Mouse (Mus musculus): ENCODE data around the gene Gcm2. TPM values are rescaled to one million over a fixed set of nuclear protein-coding genes. Genes with fewer than 3 reads are reported as not detected.

Gene Gcm2
- polyA plus RNA-seq, 1 experiment: not detected

DNA sequence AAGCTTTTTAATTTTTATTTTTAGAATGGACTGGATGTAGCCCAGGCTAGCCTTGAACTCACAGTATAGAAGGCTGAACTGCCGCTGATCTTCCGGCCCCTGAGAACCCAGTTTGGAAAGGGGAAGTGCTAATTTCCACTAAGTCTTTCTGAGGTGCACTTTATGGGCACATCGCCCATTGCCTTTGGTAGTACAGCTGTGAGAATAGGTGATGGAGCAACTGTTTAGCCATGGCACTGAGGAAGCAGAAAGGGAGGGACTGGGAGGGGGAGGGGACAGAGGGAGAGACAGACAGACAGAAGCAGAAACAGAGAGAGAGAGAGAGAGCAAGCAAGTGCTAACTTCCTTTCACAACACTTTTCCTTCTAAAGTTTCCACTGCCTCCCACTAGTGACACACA lies 26.3 kb downstream of the Gcm2 start:
- Histone ChIP-seq H3K4me1 (peaks cover 6% of the 10 kb centered on the region), H3K4me3 (replicated peaks) (no peak overlapping the region), H3K9me3 (no peaks in the 10 kb centered on the region), H3K27me3 (replicated peaks) (peaks cover 38% of the 10 kb centered on the region), H3K36me3 (replicated peaks; ENCODE audit: low read length) (no peaks in the 10 kb centered on the region)
- TF ChIP-seq FLI1 (IDR thresholded peaks at IDR 0.05; ENCODE audit: low read length) (no peak), GATA1 (IDR thresholded peaks at IDR 0.05; ENCODE audit: borderline replicate concordance, low read length) (no peak)

DNA sequence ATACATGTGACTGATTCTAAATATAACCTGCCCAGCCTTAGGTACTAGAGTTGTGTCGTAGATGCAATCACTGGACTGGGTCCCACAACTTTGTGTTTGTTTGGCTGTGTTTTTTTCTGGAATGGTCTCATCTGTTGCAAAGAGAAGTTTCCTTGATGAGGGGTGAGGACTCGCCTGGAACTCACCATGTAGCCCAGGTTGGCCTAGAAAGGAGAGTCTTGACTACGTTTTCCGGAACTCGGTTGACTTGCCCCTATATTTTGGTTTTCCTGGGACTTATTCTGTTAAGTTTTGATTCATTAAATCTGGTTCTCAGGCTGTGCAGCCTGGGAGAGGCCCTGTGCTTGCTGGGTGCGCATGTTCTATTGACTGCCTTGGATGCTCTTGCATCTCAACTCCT lies 30.1 kb downstream of the Gcm2 start:
- TF ChIP-seq GATA1 (IDR thresholded peaks at IDR 0.05; ENCODE audit: borderline replicate concordance, low read length) (no peak), FLI1 (IDR thresholded peaks at IDR 0.05; ENCODE audit: low read length) (no peak)
- Histone ChIP-seq H3K9me3 (no peaks in the 10 kb centered on the region), H3K27me3 (replicated peaks) (peaks cover 61% of the 10 kb centered on the region), H3K36me3 (replicated peaks; ENCODE audit: low read length) (no peaks in the 10 kb centered on the region), H3K4me3 (replicated peaks) (no peak overlapping the region), H3K4me1 (peaks cover 15% of the 10 kb centered on the region)

DNA sequence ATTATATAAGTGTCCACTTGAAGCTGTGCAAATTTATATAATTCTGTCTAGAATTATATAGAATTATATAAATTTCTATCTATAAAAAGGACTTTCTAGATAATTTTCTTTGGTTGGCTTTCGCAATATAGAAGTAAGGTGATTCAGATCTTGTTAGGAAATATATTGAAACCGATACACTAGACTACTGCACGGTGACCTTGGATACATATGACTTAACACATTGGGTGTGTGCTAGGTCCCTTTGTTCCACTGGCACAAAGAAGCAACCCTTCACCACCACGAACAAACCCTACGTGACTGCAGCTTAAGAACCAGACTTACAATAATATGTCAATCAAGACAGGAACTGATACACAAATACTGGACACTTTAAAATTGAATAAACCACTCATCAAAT lies 31.0 kb downstream of the Gcm2 start:
- TF ChIP-seq GATA1 (IDR thresholded peaks at IDR 0.05; ENCODE audit: borderline replicate concordance, low read length) (no peak), FLI1 (IDR thresholded peaks at IDR 0.05; ENCODE audit: low read length) (no peak)
- Histone ChIP-seq H3K27me3 (replicated peaks) (peaks cover 61% of the 10 kb centered on the region), H3K36me3 (replicated peaks; ENCODE audit: low read length) (no peaks in the 10 kb centered on the region), H3K9me3 (no peaks in the 10 kb centered on the region), H3K4me1 (peaks cover 15% of the 10 kb centered on the region), H3K4me3 (replicated peaks) (no peak overlapping the region)

DNA sequence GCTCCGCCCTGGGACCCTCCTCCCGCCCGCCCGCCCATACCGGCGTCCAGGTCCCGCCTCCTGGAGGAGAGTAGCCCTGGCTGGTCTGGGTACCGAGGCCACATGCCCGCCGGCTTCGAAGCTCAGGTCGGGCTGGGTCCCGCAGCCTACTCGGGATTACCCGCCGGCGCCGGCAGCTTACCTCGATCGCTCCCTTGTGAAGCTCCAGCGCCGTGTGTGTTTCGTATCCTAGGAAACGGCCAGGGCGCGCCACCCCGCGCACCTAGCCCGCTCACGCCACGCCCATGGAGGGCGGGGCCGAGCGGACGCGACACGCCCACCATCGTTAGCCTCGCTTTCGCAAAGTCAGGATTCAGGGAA lies 31.4 kb downstream of the Gcm2 start, which contains the start of gene Mak:
TSS of gene Mak (minus strand) at position 286 of the 360 bp plus-strand sequence.
- Histone ChIP-seq H3K4me3 (replicated peaks) (peak within 1 kb of the TSS; percentile 89), H3K27me3 (replicated peaks) (peaks cover 61% of the 10 kb centered on the region)

DNA sequence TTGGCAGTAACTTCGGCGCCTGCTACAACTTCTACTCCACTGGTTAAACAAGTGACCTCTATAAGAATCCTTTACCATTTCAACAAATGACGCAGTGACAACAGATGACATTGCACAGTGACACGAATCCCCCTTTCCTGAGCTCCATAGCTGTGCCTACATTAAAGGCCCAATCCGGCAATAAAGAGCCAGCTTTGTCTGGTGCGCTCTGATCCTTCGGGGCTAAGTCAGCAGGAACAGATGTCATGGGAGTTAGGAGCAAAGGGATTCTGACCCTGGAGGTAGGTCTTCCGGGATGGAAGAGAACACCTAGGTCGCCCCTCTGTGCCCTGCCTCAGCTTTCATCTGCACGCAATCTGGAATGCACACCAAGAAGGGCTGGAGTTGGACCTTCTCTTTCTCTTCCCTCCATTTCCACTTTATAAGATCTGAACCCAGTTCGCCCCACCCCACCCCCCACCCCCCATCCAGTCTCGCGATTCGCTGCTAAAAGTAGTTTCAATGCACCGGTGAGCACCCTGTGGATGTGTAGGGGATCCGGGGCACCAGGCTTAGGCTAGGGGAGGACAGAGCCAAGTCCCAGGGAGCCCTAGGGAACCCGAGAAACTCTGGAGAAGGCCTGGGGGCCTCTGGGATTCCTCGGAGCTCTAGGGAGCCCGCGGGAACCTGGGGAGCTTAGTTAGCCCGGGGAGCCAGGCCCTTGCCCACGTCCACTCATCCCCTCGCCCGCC lies 32.0 kb downstream of the Gcm2 start:
- Histone ChIP-seq H3K9me3 (no peaks in the 10 kb centered on the region), H3K36me3 (replicated peaks; ENCODE audit: low read length) (no peaks in the 10 kb centered on the region), H3K4me1 (peaks cover 15% of the 10 kb centered on the region), H3K4me3 (replicated peaks) (peak overlapping the region; percentile 89), H3K27me3 (replicated peaks) (peaks cover 61% of the 10 kb centered on the region)
- no peak for TF ChIP-seq FLI1 (IDR thresholded peaks at IDR 0.05; ENCODE audit: low read length)
- no peak for TF ChIP-seq GATA1 (IDR thresholded peaks at IDR 0.05; ENCODE audit: borderline replicate concordance, low read length)

More for the DNA sequence above, 31.4 kb downstream of the Gcm2 start, which contains the start of gene Mak:
- Histone ChIP-seq H3K9me3 (no peaks in the 10 kb centered on the region), H3K36me3 (replicated peaks; ENCODE audit: low read length) (no peaks in the 10 kb centered on the region), H3K4me1 (peaks cover 15% of the 10 kb centered on the region)
- no peak for TF ChIP-seq FLI1 (IDR thresholded peaks at IDR 0.05; ENCODE audit: low read length)
- no peak for TF ChIP-seq GATA1 (IDR thresholded peaks at IDR 0.05; ENCODE audit: borderline replicate concordance, low read length)

DNA sequence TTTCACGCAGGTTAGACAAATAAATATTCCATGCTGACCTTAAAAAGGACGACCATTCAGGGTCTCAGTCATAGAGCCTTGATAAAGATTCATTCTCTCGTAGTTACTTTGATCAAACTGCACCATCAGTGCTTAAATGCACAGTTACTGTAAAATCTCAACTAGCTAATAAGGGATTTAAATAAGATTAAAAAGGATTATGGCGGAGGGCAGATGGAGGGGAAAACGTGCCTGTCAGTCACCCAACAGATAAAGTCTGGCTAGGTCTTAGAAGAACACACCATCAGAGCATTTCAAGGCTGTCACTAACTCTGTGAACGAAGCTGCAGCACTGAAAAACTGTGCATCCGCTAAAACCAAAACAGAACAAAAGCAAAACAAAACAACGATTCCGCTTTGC lies 32.9 kb downstream of the Gcm2 start:
- no peaks in the 10 kb centered on the region for H3K36me3 ChIP-seq (replicated peaks; ENCODE audit: low read length)
- TF ChIP-seq FLI1 (IDR thresholded peaks at IDR 0.05; ENCODE audit: low read length) (no peak), GATA1 (IDR thresholded peaks at IDR 0.05; ENCODE audit: borderline replicate concordance, low read length) (no peak)
- H3K4me1 ChIP-seq: peaks cover 15% of the 10 kb centered on the region
- peaks cover 57% of the 10 kb centered on the region for H3K27me3 ChIP-seq (replicated peaks)
- H3K4me3 ChIP-seq (replicated peaks): no peak overlapping the region
- no peaks in the 10 kb centered on the region for H3K9me3 ChIP-seq

DNA sequence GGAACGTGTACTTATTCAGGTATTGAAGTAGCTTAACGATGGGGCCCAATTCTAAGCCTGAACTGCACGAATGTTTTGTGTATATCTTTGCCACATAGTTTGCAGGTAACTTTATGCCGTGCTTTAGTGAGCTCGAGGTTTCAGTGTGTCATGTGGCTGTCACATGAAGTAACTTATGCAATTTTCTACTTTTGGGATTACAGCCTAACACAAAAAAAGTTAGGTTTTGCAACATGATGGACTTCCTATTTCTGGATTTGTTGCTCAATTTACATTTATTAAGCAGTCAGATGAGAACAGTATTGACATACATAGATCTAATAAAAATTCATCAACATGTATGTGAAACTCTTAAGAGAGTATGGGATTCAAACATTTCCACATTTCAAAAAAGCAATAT lies 37.0 kb downstream of the Gcm2 start:
- TF ChIP-seq GATA1 (IDR thresholded peaks at IDR 0.05; ENCODE audit: borderline replicate concordance, low read length): no peak
- TF ChIP-seq FLI1 (IDR thresholded peaks at IDR 0.05; ENCODE audit: low read length): no peak
- Histone ChIP-seq H3K36me3 (replicated peaks; ENCODE audit: low read length) (no peaks in the 10 kb centered on the region), H3K9me3 (no peaks in the 10 kb centered on the region), H3K4me1 (peaks cover 2% of the 10 kb centered on the region; the same call in 1 of the 2 replicates), H3K4me3 (replicated peaks) (no peak overlapping the region), H3K27me3 (replicated peaks) (peaks cover 25% of the 10 kb centered on the region)

DNA sequence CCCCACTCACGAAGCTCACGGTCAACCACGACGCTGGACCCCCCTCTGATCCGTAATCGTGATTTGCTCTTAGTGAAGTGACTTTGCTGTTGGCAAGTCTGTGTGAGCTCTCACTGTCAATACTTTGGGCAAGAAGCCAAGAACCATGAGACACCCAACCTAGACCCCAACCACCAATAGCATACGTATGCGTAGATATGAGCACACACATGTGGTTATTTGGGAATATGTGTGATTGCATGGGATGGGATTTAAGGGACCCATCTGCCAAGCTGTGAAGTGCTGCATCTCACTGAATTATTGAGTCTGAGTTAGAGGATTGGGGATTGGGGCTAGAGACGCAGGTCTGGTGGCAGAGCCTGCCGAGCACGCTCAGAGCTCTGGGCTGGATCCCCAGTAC lies 39.2 kb downstream of the Gcm2 start:
- Histone ChIP-seq H3K4me3 (replicated peaks) (no peak overlapping the region), H3K27me3 (replicated peaks) (peaks cover 5% of the 10 kb centered on the region), H3K36me3 (replicated peaks; ENCODE audit: low read length) (no peaks in the 10 kb centered on the region), H3K4me1 (no peaks in the 10 kb centered on the region; the same call in 1 of the 2 replicates), H3K9me3 (no peaks in the 10 kb centered on the region)
- TF ChIP-seq GATA1 (IDR thresholded peaks at IDR 0.05; ENCODE audit: borderline replicate concordance, low read length): no peak
- TF ChIP-seq FLI1 (IDR thresholded peaks at IDR 0.05; ENCODE audit: low read length): no peak

DNA sequence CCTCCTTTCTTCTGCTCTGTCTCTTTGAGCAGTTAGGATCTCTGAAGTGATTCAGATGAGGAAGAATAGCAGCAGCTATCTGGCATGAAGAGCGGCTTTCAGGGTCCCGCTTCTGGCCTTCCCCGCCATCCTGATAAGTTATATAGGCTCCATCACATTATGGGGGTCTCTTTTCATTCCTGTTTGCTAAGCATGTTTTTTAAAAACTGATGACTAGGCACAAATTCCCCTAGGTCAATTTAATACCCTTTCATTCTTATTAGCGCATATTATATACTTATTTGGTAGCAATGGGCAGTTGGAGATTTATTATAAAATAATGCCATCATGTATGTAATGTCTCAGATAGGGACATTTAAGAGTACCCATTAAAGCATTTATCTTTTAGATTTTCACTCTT lies 43.2 kb downstream of the Gcm2 start:
- Histone ChIP-seq H3K4me3 (replicated peaks) (no peak overlapping the region), H3K36me3 (replicated peaks; ENCODE audit: low read length) (no peaks in the 10 kb centered on the region), H3K9me3 (no peaks in the 10 kb centered on the region), H3K4me1 (no peaks in the 10 kb centered on the region), H3K27me3 (replicated peaks) (no peaks in the 10 kb centered on the region)
- TF ChIP-seq GATA1 (IDR thresholded peaks at IDR 0.05; ENCODE audit: borderline replicate concordance, low read length) (no peak), FLI1 (IDR thresholded peaks at IDR 0.05; ENCODE audit: low read length) (no peak)

DNA sequence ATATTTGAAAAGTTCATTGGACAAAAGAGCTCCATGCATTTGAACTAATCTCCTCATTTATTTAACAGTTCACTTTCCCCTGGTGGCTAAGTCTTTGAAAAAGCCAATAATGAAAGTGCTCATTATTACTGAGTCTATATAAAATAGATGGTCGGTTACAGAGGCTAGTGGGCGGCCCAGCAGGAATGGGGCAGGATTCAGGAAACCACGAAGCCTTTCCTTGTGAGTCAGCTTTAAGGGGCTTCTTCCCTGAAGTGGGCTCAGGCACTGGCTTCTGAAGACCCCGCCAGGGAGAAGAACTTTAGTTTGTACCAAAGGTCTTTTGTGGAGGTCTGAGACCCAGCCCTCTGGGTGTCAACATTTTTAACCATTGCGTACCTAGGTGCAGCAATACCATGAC lies 58.9 kb downstream of the Gcm2 start:
- H3K27me3 ChIP-seq (replicated peaks): peaks cover 5% of the 10 kb centered on the region
- no peaks in the 10 kb centered on the region for H3K9me3 ChIP-seq
- H3K4me3 ChIP-seq (replicated peaks): no peak overlapping the region
- TF ChIP-seq GATA1 (IDR thresholded peaks at IDR 0.05; ENCODE audit: borderline replicate concordance, low read length) (no peak), FLI1 (IDR thresholded peaks at IDR 0.05; ENCODE audit: low read length) (no peak)
- H3K4me1 ChIP-seq: peaks cover 5% of the 10 kb centered on the region; the same call in 1 of the 2 replicates
- no peaks in the 10 kb centered on the region for H3K36me3 ChIP-seq (replicated peaks; ENCODE audit: low read length)

Other genes with a start within 250 kb of the Gcm2 start
- gene Pak1ip1, start 110.0 kb downstream of the Gcm2 start, polyA plus RNA-seq (2012; ENCODE audit: insufficient read depth, low replicate concordance): 12.4 and 51.1 TPM in 2 replicates
- 53.2 and 191 TPM in 2 replicates for gene Tmem14c, start 94.7 kb downstream of the Gcm2 start, polyA plus RNA-seq (2012; ENCODE audit: insufficient read depth, low replicate concordance)
- gene Mak, start 31.3 kb downstream of the Gcm2 start, polyA plus RNA-seq (2012; ENCODE audit: insufficient read depth, low replicate concordance): not detected in 2 replicates
- gene Sycp2l, start 3.3 kb upstream of the Gcm2 start, polyA plus RNA-seq (2012; ENCODE audit: insufficient read depth, low replicate concordance): not detected in 2 replicates
- gene Elovl2, start 109.4 kb upstream of the Gcm2 start, polyA plus RNA-seq (2012; ENCODE audit: insufficient read depth, low replicate concordance): not detected in 2 replicates
- 0.67 and 4.8 TPM in 2 replicates for gene Smim13, start 138.8 kb upstream of the Gcm2 start, polyA plus RNA-seq (2012; ENCODE audit: insufficient read depth, low replicate concordance)
- not detected in 2 replicates for gene Gm17364, start 162.9 kb upstream of the Gcm2 start, polyA plus RNA-seq (2012; ENCODE audit: insufficient read depth, low replicate concordance)

All from megakaryocyte, embryonic 14.5 days (primary cell).